Mouse (Mus musculus): ENCODE results near the gene Sept14. TPM values are rescaled to one million over a fixed set of nuclear protein-coding genes. Genes with fewer than 3 reads are reported as not detected.

The Sept14 gene
- total RNA-seq, 2 experiments from 2014 or later: not detected

- no peak for DNase-seq
These were observed 38.8 kb downstream of the Sept14 start for GRCm38 (mm10) chr5:129669453-129670035.

- no peak for DNase-seq
These were observed 40.5 kb downstream of the Sept14 start for GRCm38 (mm10) chr5:129667851-129668250.

GRCm38 (mm10) chr5:129666271-129666909 is 41.9 kb downstream of the Sept14 start:
- no peak for DNase-seq

- no peak for DNase-seq
These were observed 44.2 kb downstream of the Sept14 start for GRCm38 (mm10) chr5:129664090-129664489.

GRCm38 (mm10) chr5:129657931-129658330 is 50.4 kb downstream of the Sept14 start:
- no peak for DNase-seq

- DNase-seq: no peak
These were observed 51.3 kb downstream of the Sept14 start for GRCm38 (mm10) chr5:129657016-129657415.

GRCm38 (mm10) chr5:129650858-129651257 is 57.5 kb downstream of the Sept14 start:
- DNase-seq: no peak

Other genes with a start within 250 kb of the Sept14 start
- 10 to 100 TPM; 51.7 to 66.0 TPM for gene Sfswap, start 207.3 kb downstream of the Sept14 start, total RNA-seq (2021)
- 1 to 10 TPM; 1.3 to 2.4 TPM for gene Mmp17, start 124.3 kb downstream of the Sept14 start, total RNA-seq (2021)
- gene Zfp11, start 38.4 kb downstream of the Sept14 start, total RNA-seq (2021): 1 to 10 TPM; 3.2 to 4.4 TPM
- 100 to 1,000 TPM in 1 of 2 experiments, 10 to 100 TPM in 1; 94.3 to 101 TPM for gene Mrps17, start 7.0 kb upstream of the Sept14 start, total RNA-seq (2021)
- 100 to 1,000 TPM; 125 to 184 TPM for gene Nipsnap2, start 16.6 kb upstream of the Sept14 start, total RNA-seq (2021)
- gene Psph, start 78.9 kb upstream of the Sept14 start, total RNA-seq (2021): 10 to 100 TPM; 25.2 to 28.4 TPM
- 10 to 100 TPM; 40.9 to 42.5 TPM for gene Sumf2, start 138.5 kb upstream of the Sept14 start, total RNA-seq (2021)
- 1,000 to 10,000 TPM in 1 of 2 experiments, 100 to 1,000 TPM in 1; 975 to 1,063 TPM for gene Chchd2, start 179.0 kb upstream of the Sept14 start, total RNA-seq (2021)
- gene Zbed5, start 187.2 kb upstream of the Sept14 start, total RNA-seq (2021): 1 to 10 TPM; 2.8 to 3.6 TPM
- 1 to 10 TPM; 3.2 to 8.0 TPM for gene Phkg1, start 190.0 kb upstream of the Sept14 start, total RNA-seq (2021)
- gene Nupr1l, start 200.0 kb upstream of the Sept14 start, total RNA-seq (2021): 1 to 10 TPM; 4.0 to 5.8 TPM
- 10 to 100 TPM; 29.5 to 30.4 TPM for gene Vkorc1l1, start 233.5 kb upstream of the Sept14 start, total RNA-seq (2021)

Measured in adrenal gland, postnatal 10 days (tissue).